Mouse (Mus musculus): ENCODE measurements around the gene Slc16a12.
"Not testable (repeated sequence)": the region's sequence is repeated elsewhere in the genome, so short reads cannot be mapped to it uniquely, and the experiment has no call there.

Gene Slc16a12

DNA sequence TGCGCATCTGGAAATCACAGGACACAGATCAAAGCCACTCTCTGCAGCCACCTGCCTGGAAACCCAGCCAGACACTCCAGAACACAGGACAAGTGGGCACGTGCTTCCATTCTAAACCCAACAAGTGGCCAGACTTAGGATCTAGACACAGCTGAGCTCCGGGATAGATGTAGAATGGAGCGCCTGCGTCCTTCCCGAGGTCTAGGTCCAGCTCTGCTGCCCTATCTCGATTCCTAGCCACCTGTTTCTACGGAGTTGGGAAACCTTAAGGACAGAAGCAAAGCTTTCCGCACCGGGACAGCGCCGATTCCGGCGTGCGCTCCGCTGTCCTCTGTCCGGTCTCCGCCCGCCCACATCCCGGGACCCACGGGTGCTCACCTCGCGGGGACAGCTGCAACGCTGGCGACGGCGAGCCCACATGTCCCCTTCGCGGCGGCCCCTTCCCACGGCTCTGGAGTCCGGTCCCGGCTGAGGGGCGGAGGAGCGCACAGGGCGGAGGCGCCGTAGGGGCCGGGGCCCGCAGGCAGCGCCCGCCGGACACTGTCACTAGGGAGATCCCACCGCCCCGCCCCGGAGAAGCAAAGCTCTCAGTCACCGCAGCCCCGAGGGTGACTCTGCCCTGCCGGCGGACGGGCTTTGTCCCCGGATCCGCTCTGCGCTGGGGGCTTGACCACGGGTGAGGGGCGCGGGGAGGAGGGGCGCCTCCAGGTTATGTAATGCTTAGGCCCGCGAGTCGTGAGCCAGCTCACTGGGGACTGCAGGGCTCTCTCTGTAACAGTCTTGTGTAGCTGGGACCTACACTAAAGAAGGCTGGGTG is at the start of gene Slc16a12:
Gene Slc16a12 (minus strand): TSS at position 602 of the 817 bp plus-strand sequence.
- DNase-seq (ENCODE audit: low spot score), result no peak

GRCm38 (mm10) chr19:34796396-34796795 is 49.3 kb upstream of the Slc16a12 start:
- no peak for DNase-seq (ENCODE audit: low spot score)

DNA sequence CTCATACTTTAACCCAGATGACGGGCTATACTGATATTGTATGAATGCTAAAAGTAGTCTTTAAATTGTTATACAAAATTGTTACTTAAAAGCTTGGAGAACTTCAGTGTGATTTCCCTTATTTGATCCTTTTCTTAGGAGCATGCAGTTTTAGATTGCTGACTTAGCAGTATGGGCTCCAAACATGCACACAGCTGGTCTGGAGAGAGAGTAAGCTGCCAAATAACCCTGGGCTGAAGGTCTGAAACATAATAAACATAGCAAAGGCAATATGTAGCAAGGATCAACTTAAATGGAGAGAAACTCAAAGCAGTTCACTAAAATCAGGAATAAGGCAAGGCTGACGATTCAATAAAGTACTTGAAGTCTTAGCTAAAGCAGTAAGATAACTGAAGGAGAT is 35.4 kb upstream of the Slc16a12 start:
- no peak for DNase-seq (ENCODE audit: low spot score)

- DNase-seq (ENCODE audit: low spot score), result no peak
Measured at GRCm38 (mm10) chr19:34778993-34779392, 31.9 kb upstream of the Slc16a12 start.

DNA sequence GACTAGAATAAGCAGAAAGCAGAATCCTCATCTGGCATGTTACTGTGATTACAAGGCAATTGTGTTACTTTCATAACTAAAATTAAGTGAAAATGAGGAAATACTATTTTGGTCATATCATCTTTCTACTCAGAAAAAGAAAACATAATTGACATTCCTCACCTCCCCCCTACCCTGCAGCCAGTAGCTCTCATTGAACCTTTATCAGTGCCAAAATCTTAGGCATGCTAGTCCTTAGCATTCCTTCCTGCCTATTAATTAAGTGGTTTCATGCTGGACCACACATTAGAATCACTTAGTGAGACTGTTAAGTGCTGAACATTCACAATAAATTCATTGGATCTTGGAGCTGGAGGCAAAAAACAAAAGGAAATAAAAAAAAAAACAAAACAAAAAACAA is 31.0 kb upstream of the Slc16a12 start:
- no peak for DNase-seq (ENCODE audit: low spot score)

DNA sequence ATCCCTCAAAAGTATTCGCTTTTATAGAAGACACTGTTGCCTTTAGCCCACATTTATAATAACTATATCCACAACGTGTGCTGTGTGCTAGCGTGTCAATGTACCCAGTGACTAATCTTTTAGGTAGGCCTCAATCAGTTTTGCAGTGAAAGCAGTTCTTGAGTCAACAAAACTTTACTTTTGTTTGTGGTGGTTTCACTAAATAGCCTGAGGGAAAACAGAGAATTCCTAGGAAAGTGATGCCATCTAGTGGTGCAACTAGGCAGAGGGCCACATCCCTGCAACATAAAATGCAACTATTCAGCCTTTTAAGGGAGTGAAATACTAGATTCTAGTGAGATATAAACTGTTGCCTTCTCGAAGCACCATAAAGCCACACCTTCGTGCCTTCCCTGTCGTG is 25.7 kb upstream of the Slc16a12 start:
- no peak for DNase-seq (ENCODE audit: low spot score)

- DNase-seq (ENCODE audit: low spot score), result no peak
Measured at GRCm38 (mm10) chr19:34770764-34771163, 23.7 kb upstream of the Slc16a12 start.

DNA sequence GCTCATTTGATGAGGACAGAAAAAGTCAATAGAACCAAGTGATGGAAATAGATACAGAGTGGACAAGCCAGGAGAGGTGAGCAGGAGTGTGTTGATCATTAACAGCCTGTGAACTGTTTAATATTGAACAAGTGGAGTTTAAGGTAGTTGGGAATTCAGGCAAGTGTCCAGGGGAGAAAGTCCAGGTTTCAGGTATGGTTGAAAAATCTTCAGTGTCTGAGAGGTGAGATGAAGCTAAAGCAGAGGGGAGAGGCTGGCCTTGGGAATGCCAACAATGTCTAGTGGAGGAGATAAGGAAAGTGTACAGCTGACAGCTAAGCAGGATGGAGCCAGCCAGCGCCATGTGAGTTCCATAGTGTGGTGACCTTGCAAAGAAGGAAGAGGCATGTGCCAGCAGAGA is 11.7 kb upstream of the Slc16a12 start:
- no peak for DNase-seq (ENCODE audit: low spot score)

DNA sequence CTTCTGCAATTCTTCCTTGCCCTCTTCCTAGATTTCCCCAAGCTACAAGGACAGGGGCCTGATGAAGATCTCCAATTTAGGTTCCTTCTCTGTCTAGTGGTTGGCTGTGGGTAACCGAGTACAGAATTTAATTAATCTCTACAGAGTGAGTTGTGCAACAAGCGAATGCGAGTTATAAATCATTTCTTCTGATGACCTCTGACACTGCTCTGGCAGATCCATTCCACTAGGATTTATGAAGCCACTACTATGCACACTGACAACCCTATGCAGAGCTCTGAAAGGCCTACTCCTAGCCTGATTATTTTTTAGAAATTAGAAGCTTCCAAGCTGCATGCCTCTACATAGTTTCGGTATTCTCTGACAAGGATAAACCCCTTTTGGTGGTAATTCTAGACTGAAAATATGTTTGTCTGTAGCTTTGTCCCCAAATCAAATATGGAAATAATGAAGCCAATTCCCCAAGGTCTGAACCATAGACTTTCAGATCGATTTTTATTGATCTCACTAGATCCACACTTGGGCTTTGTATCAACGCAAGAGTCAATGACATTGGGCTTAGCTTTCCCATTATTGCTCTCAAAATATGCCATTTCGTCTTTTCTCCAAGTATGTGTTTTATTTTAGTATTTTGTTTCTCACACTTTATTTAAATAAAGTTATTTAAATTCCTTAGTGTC is 9.6 kb upstream of the Slc16a12 start:
- no peak for DNase-seq (ENCODE audit: low spot score)

DNA sequence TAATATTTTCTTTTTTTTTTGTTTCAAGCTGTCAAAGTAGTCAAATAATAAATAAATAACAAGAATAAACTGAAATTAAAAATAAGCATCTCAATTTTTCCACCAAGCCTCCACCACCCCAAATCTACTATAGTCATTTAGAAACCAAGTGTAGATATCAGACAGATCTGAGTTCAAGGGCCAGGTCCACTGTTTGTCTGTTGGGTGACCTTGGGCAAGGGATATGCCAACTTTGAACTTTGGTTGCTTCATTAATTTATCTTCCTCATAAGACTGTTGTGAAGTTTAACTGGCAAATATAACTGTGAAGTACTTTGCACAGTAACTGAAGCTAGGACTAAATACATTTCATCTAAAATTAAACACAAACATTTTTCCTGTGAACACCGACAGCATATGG is 8.6 kb upstream of the Slc16a12 start:
- no peak for DNase-seq (ENCODE audit: low spot score)

GRCm38 (mm10) chr19:34753243-34753642 is 6.2 kb upstream of the Slc16a12 start:
- DNase-seq (ENCODE audit: low spot score), result no peak

DNA sequence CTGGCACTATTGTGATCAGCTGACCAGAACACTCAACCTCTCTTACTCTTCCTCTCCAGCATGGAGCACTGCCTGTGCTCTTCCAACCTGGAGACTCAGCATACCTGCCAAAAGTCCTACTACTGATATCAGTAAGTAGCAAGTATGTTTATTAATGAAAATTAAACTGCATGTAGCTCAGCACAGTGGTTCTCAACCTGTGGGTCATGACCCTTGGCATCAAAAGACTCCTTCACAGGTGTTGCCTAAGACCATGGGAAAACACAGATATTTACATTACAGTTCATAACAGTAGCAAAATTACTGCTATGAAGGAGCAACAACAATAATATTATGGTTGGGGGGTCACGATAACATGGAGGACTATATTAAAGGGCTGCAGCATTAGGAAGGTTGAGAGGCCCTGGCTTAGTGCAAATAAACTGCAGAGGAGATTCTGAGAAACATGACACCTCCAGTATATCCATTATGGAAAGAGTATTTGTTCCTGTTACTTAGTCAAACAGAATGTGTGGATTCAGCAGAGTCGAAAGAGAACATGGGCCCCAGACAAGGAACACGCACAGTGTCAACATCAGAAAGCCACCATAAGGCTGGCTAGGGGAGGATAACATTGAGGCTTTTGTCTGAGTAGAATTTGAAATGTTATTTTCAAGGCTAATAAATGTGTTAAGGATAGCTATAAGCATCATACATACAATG is 5.5 kb upstream of the Slc16a12 start:
- no peak for DNase-seq (ENCODE audit: low spot score)

GRCm38 (mm10) chr19:34751150-34751549 is 4.1 kb upstream of the Slc16a12 start:
- DNase-seq (ENCODE audit: low spot score), result no peak

DNA sequence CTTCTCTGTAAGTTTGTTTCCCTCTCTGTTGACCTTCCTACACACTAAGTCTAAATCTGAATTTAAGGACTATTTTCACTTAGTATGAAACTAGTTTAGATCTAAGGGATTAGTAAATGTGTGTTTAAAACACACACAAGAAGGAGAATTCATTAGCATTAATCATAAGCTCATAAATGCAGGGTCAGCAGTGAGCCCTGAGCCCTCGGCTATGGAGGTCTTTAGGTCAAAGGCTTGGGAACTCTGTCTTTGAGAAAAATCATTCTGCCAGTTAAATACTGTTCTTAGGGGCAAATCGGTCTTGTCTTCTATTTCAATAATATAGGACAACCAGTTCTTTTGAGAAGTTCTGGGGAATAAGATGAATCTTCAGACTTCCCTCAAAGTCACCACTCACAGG is 1.9 kb upstream of the Slc16a12 start:
- no peak for DNase-seq (ENCODE audit: low spot score)

- DNase-seq (ENCODE audit: low spot score), result not testable (repeated sequence)
Measured at GRCm38 (mm10) chr19:34747969-34748368, 880 bp upstream of the Slc16a12 start.

DNA sequence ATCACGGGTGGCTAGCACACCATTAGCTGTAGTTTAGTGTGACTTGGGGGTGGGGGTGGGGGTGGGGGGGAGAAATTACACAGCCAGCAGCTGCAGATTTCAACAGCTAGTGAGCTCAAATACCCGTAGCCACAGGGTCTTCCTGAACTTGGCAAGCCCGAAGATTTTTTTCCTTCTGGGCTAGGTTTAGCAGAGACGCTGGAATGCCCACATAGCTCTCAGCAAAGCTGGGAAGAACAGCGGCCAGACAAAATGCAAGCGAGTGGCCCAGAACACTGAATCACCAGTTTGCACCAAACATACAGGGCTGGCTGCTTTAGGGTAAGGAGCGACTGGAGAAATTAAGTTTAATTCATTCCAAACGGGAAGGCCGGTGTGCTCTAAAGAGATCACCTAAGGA is 888 bp downstream of the Slc16a12 start:
- no peak for DNase-seq (ENCODE audit: low spot score)

- no peak for DNase-seq (ENCODE audit: low spot score)
Measured at GRCm38 (mm10) chr19:34745012-34745411, 2.1 kb downstream of the Slc16a12 start.

DNA sequence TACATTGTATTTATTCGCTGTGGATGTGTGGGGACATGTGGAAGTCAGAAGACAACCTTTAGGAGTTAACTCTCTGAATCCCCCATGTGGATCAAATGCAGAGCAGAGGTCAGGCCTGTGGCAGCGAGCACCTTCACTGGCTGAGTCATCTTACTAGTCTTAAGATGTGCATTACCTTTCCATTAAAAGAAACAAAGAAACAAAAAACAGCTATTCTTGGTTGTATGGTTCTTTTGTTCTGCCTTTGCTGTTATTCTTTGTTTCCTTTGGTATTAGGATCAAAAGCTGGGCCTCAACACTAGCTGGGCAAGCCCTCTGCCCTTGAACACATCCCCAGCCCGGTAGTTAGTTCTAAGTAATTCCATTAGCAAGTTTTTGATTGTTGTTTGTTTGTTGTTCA is 9.2 kb downstream of the Slc16a12 start:
- no peak for DNase-seq (ENCODE audit: low spot score)

DNA sequence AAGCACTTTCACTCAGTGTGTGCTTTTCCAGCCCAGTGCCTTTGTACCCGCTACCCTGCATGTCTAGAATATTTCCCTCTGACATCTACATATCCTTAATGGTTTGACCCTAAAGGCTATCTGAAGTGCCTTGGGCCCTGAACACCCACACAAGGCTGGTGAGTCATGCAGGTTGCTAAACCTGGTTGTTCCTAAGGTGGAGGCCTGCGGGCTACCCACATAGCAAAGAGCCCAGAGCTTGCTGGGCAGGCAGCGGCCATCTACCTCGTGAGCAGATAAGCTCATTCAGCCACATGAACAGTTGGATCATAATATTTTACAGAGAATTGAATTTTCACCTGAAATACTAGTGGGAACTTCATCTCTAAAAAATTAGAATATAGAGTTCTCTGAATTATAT is 11.2 kb downstream of the Slc16a12 start:
- no peak for DNase-seq (ENCODE audit: low spot score)

DNA sequence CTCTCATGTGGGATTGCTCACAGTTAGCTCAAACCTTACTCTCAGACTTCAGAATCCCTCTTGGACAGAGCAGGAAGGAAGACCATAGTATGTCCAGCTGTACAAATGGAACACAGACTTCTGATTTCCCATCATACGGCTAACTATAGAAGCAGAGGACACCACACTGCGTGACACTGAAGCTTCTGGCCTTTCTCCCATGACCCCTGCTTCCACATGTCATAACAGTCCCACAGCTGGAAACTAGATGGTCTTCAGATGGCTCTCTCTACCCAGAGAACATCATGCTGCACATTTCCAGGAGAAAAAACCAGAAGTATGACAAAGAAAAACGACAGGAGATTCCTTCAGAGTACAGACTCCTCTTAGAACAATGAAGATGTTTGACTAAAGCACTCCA is 14.1 kb downstream of the Slc16a12 start:
- no peak for DNase-seq (ENCODE audit: low spot score)

- DNase-seq (ENCODE audit: low spot score), result no peak
Measured at GRCm38 (mm10) chr19:34731356-34731755, 15.7 kb downstream of the Slc16a12 start.

DNA sequence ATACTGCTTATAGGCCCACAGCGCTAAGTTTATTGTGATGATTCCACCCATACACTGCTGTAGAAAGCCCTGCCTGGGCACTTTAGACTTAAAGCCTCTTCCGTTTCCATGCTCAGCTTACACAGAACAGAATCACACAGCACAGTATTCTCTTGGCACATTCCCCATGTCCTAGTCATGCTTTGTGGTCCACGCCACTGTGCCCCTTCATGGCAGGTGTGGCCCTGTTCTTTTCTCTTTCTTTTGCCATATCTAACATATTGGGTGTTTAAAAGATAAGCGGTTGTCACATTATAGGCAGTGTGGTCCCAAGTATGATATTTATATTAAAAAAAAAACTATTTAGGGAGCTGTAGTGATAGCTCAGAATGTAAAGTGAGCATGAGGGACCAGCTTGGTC is 16.5 kb downstream of the Slc16a12 start:
- DNase-seq (ENCODE audit: low spot score), result no peak

DNA sequence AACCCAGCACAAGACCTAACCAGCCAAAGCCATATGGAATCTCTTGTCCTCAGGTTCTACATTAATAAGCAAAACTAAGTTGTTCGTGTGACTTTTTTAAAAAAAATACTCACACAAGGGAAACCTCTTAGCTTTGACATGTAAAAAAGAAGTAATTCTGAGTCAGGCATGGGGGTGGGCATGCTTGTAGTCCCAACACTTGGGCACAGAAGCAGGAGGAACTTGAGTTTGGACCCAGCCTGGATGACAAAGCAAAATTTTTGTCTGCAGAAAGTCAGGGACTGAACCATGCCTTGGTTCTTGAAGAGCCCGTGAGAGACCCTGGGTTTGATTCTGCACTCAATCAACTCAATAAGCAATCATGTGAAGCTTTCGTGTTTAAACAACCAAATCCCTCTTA is 17.6 kb downstream of the Slc16a12 start:
- DNase-seq (ENCODE audit: low spot score), result no peak
